Mouse (Mus musculus) stomach, embryonic 16.5 days (tissue): ENCODE results near the gene Psmc3. TPM values are rescaled to one million over a fixed set of nuclear protein-coding genes. Genes with fewer than 3 reads are reported as not detected.
"Not testable (repeated sequence)": the region's sequence is repeated elsewhere in the genome, so short reads cannot be mapped to it uniquely, and the experiment has no call there.

ENCODE experiments used
- ATAC-seq: fragments of 200-750 bp; cut with Nextera tagmentation; 2 replicates; pipeline ENCODE4 v1.8.0; 2017; ENCODE audit warnings: moderate number of reproducible peaks, moderate TSS enrichment; ENCODE audit not compliant: insufficient read depth, low FRiP score
- H3K27ac ChIP-seq: fragments of 300-500 bp; sonication (generic); 2 replicates; pipeline ENCODE4 v1.5.1; 2014; ENCODE audit warnings: low read length
- H3K27me3 ChIP-seq: fragments of 300-500 bp; sonication (generic); 2 replicates; pipeline ENCODE4 v1.6.1; 2014; ENCODE audit warnings: low read length, control low read depth, mixed read lengths; ENCODE audit not compliant: control insufficient read depth, insufficient read depth
- H3K36me3 ChIP-seq: fragments of 300-500 bp; sonication (generic); 2 replicates; pipeline ENCODE4 v1.6.1; 2014; ENCODE audit warnings: low read length; ENCODE audit not compliant: control insufficient read depth, insufficient read depth
- H3K4me1 ChIP-seq: fragments of 300-500 bp; sonication (generic); 2 replicates; pipeline ENCODE4 v1.6.1; 2014; ENCODE audit warnings: low read length, control low read depth, mixed read lengths; ENCODE audit not compliant: control insufficient read depth, insufficient read depth
- H3K4me2 ChIP-seq: fragments of 300-500 bp; sonication (generic); 2 replicates; pipeline ENCODE4 v1.6.1; 2014; ENCODE audit warnings: low read depth, low read length, mixed read lengths
- H3K4me3 ChIP-seq: fragments of 300-500 bp; sonication (generic); replicated peaks from 2 replicates; pipeline ENCODE4 v1.5.1; 2014; ENCODE audit warnings: mild to moderate bottlenecking, low read length
- H3K9ac ChIP-seq: fragments of 300-500 bp; sonication (generic); 2 replicates; pipeline ENCODE4 v1.6.1; 2014; ENCODE audit warnings: low read length
- H3K9me3 ChIP-seq: fragments of 300-500 bp; sonication (generic); replicated peaks from 2 replicates; pipeline ENCODE4 v1.6.1; 2016; ENCODE audit warnings: low read length, control low read depth; ENCODE audit not compliant: control insufficient read depth
- WGBS: fragments of 180-500 bp; shearing (Covaris S2); extraction: QIAGEN DNeasy Blood & Tissue Kit; methylation state at CpG from one replicate; pipeline ENCODE4 v1.1.7; 2014; 5-methylcytosine and 5-hydroxymethylcytosine counted together
- polyA plus RNA-seq: library from polyadenylated mRNA; unstranded; fragments of >200 nt; fragmentation: Nextera tagmentation; extraction: Ambion mirVana; gene quantifications from 2 replicates; pipeline ENCODE4 v1.2.1, GENCODE M21; 2015

Psmc3 gene
- polyA plus RNA-seq, 1 experiment from 2014 or later = 264 TPM

DNA sequence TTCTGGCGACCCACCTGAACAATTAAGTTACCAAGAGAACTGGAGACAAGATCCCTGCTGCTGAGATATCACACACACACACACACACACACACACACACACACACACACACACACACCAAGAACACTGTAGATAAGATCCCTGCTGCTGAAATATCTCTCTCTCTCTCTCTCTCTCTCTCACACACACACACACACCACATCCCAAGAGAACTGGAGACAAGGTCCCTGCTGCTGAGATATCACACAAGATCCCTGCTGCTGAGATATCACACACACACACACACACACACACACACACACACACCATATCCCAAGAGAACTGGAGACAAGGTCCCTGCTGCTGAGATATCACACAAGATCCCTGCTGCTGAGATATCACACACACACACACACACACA lies 8.0 kb upstream of the Psmc3 start:
- not testable (repeated sequence) for H3K36me3 ChIP-seq, H3K27ac ChIP-seq, ATAC-seq, H3K4me3 ChIP-seq, H3K9ac ChIP-seq, H3K27me3 ChIP-seq, H3K4me2 ChIP-seq, H3K4me1 ChIP-seq, H3K9me3 ChIP-seq
- WGBS = 78% methylated on average over 1 of the region's 1 CpGs

DNA sequence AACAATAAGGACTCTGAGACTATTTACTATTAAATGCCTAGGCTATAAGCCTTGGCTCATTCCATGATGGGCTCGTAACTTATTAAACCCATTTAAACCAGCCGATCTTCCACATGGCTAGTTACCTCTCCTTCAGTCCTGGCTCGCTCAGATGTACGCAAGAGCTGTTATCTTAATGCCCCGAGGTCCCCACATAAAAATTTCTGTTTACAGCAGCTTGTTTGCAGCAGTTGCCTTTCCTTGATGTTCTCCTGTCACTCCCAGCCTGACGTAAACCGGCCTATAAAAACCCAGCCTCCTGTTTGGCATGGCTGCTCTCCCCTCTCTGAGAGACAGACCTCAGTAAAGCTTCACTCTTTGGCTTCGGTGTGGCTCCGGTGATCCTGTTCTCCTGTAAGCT lies 6.5 kb upstream of the Psmc3 start:
- H3K27ac ChIP-seq = no peak overlapping the region
- H3K36me3 ChIP-seq = no peaks in the 10 kb centered on the region
- no peak overlapping the region for H3K9ac ChIP-seq
- no peak overlapping the region for H3K4me3 ChIP-seq
- no peak overlapping the region for H3K4me2 ChIP-seq
- 74% methylated on average over 9 of the region's 9 CpGs for WGBS
- no peaks in the 10 kb centered on the region for H3K27me3 ChIP-seq
- no peaks in the 10 kb centered on the region for H3K9me3 ChIP-seq
- H3K4me1 ChIP-seq = no peaks in the 10 kb centered on the region
- ATAC-seq = no peak

DNA sequence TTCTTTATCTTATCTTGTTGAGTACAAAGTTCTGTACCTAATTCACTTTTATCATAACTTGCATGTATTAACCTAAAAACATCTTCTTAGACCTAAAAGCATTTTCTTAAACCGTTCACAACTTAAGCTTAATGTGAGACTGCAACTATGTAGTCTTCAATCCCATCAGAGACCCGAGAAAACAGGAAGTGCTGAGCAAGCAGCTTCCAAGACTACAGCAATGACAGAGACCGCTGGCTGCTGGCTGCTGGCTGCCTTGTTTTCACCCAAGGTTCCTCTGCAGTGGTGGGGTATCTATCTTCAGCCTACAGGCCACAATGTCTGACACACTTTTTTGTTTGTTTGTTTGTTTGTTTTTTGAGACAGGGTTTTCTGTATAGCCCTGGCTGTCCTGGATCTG lies 1.9 kb upstream of the Psmc3 start:
- Histone ChIP-seq H3K9ac (no peak overlapping the region), H3K4me2 (no peak overlapping the region), H3K4me3 (no peak overlapping the region), H3K27me3 (no peaks in the 10 kb centered on the region), H3K36me3 (peaks cover 17% of the 10 kb centered on the region), H3K9me3 (no peaks in the 10 kb centered on the region), H3K27ac (no peak overlapping the region), H3K4me1 (peaks cover 7% of the 10 kb centered on the region)
- 77% methylated on average over 3 of the region's 3 CpGs for WGBS
- ATAC-seq = no peak

DNA sequence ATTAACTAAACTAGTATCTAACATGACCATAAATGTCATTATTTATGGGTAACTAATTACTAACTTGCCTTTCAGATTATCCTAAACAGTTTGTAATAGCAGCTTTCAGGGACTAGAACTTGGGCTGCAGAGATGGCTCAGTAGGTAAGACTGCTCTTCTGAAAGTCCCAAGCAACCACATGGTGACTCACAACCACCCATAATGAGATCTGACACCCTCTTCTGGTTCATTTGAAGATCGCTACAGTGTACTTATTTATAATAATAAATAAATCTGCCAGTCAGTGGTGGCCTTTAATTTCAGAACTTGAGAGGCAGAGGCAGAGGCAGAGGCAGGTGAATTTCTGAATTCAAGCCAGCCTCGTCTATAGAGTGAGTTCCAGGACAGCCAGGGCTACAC lies 1.1 kb upstream of the Psmc3 start:
- Histone ChIP-seq H3K4me2 (no peak overlapping the region), H3K4me3 (no peak overlapping the region)

DNA sequence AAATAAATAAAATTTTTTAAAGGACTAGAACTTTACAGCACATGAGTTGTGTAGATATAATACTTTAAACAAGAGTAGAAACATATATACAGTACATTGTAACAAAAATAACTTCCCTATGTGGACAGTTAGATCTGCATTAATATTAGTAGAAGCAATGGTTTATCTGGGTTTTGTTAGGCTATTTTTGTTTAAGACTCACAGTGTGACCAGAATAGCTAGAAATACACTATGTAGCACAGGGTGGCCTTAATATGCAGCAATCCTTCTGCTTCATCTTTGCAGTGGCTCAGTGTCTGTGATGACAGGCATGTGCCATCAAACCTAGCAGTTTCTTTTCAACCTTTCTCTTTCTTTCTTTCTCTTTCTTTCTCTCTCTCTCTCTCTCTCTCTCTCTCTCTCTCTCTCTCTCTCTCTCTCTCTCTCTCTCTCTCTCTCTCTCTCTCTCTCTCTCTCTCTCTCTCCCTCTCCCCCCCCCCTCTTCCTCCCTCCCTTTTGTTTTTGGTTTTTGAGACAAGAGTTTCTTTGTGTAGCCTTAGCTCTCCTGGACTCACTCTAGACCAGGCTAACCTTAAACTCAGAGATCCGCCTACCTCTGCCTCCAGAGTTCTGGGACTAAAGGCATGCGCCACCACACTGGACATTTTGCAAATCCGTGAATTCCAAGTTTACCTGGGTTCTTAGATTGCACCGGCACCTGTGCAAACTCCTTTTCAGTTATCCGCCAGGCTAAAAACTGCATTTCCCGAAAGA lies 452 bp upstream of the Psmc3 start:
- Histone ChIP-seq H3K27me3 (no peaks in the 10 kb centered on the region), H3K27ac (no peak overlapping the region)
- ATAC-seq = peak; percentile 32; the same call in 1 of the 2 replicates

More for the DNA sequence above, 1.1 kb upstream of the Psmc3 start:
- H3K36me3 ChIP-seq = peaks cover 17% of the 10 kb centered on the region
- WGBS = 43% methylated on average over 2 of the region's 2 CpGs
- no peaks in the 10 kb centered on the region for H3K27me3 ChIP-seq
- peaks cover 7% of the 10 kb centered on the region for H3K4me1 ChIP-seq
- H3K27ac ChIP-seq = no peak overlapping the region
- H3K9ac ChIP-seq = no peak overlapping the region
- no peak for ATAC-seq
- no peaks in the 10 kb centered on the region for H3K9me3 ChIP-seq

DNA sequence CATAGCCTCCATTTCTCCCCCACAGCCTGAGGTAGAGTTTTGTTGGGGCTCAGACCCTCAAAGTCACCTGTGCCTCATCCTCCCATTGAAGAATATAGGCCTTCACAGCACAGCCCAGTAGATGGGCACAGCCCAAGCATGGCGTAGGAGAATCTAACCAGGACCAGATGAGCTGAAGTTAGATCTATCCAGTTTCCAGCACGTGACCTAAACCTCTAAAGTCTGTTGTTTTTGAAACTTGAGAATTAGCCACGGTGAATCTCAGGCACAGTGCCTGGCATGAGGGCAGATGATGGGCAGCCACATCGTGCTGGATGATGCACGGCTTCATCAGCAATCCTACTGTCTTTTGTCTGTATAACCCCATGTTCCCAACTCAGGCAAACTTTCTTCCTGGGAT lies 4.6 kb downstream of the Psmc3 start:
- 88% methylated on average over 5 of the region's 5 CpGs for WGBS
- Histone ChIP-seq H3K4me3 (no peak overlapping the region), H3K4me2 (no peak overlapping the region), H3K4me1 (peaks cover 12% of the 10 kb centered on the region), H3K9me3 (no peaks in the 10 kb centered on the region), H3K9ac (no peak overlapping the region), H3K27ac (no peak overlapping the region), H3K36me3 (peaks cover 29% of the 10 kb centered on the region), H3K27me3 (no peaks in the 10 kb centered on the region)
- no peak for ATAC-seq

More for the DNA sequence above, 452 bp upstream of the Psmc3 start:
- Histone ChIP-seq H3K9me3 (no peaks in the 10 kb centered on the region), H3K9ac (peak overlapping the region; percentile 64), H3K4me2 (peak overlapping the region; percentile 57), H3K4me1 (peaks cover 7% of the 10 kb centered on the region), H3K36me3 (peaks cover 18% of the 10 kb centered on the region), H3K4me3 (peak overlapping the region; percentile 78)
- 1% methylated on average over 6 of the region's 6 CpGs for WGBS

DNA sequence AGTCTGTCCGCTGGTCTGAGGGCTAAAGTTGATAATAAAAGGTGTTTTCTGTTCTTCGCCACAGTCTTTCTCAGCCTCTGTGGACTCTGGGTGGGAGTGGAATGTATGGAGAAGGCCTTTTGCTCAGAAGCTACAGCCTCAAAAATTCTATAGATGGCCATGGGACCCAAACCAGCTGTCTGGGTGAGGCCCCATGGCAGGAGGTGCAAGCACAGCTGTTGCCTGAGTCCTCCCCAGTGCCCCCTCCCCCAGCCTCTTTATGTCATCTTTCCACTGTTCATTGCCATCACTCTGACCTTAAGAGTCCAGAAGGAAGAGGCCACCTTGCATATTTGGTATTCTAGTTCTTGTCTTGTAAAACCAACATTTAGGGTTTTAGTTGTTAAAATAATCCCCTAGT lies 5.6 kb downstream of the Psmc3 start:
- Histone ChIP-seq H3K4me1 (peaks cover 12% of the 10 kb centered on the region), H3K27me3 (no peaks in the 10 kb centered on the region), H3K9me3 (no peaks in the 10 kb centered on the region), H3K36me3 (peaks cover 34% of the 10 kb centered on the region), H3K4me2 (no peak overlapping the region), H3K4me3 (no peak overlapping the region), H3K27ac (no peak overlapping the region), H3K9ac (no peak overlapping the region)
- ATAC-seq = no peak
- WGBS = 96% methylated on average over 2 of the region's 2 CpGs

DNA sequence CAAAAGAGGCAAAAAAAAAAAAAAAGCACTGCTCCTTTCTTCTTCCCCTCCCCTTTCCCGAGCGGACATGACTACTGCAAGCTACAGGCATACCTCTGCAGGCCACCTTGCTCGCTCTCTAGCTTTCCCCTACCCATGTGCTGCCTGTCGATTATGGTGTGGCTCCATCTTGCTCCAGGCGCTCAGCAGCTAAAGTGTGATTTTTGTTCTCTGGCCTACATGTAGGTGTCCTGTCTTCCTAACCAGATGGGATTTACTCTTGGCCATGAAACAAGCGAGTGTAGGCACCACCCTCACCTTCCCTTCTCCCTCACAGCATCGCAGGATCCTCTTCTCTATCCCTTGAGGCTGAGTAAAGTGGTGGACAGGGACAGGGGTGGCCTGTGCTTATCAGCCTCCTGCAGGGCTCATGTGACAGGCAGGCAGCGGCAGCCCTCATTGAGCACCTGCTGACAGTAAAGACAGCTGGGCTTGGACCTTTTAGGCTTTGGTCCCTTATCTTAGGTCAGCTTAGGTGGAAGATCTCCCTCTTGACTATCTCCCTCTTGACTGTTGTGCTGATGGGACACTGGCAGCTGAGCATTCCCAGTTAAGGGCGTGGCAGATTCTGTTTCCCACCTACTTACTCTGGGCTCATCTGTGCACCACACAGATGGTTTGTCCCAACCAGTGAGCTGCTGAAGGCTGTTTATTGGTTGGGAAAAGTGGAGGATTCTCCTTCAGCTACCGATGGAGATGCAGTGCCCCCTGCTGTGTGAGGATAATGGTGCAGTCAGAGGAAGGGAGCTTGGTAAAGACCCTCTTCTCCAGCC lies 6.9 kb downstream of the Psmc3 start:
- no peak for ATAC-seq
- H3K36me3 ChIP-seq = peaks cover 28% of the 10 kb centered on the region

DNA sequence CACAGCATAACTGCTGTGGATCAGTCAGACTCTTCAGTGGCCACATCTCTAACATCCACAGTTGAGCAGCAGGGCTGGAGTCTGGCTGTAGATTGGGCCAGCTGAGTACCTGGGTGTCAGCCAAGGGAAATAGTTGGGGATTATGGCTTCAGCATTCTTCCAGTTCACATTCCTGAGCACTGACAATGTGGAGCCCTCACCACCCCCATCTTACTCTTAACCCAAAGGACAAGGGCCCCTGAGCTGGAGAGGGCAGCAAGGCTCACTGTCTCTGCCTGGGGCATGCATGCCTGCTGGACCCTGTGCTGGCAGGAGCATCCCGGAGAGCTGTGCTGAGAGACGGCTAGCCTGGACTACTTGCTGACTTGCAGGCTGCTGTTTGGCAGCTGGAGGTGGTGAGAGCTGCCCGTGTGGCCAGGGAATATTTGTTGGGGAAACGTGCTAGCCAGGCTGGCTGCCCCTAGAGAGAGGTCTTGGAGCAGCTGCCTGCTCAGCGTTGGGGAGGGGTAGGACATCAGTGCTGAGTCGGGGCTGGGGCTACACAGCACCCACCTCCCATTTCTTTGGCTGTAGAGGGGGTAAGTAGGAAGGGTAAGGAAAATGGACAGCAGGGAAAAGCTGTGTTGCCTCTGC lies 8.2 kb downstream of the Psmc3 start:
- peak; percentile 63 for ATAC-seq
- H3K36me3 ChIP-seq = peaks cover 17% of the 10 kb centered on the region
- H3K4me2 ChIP-seq = no peak overlapping the region
- H3K27ac ChIP-seq = peak overlapping the region; percentile 82
- no peak overlapping the region for H3K4me3 ChIP-seq
- no peak overlapping the region for H3K9ac ChIP-seq
- H3K4me1 ChIP-seq = peaks cover 5% of the 10 kb centered on the region; the same call in 1 of the 2 replicates
- 68% methylated on average over 6 of the region's 6 CpGs for WGBS
- H3K27me3 ChIP-seq = no peaks in the 10 kb centered on the region
- no peaks in the 10 kb centered on the region for H3K9me3 ChIP-seq

More for the DNA sequence above, 6.9 kb downstream of the Psmc3 start:
- no peak overlapping the region for H3K9ac ChIP-seq
- no peaks in the 10 kb centered on the region for H3K9me3 ChIP-seq
- no peak overlapping the region for H3K4me3 ChIP-seq
- no peak overlapping the region for H3K27ac ChIP-seq
- WGBS = 80% methylated on average over 10 of the region's 10 CpGs
- H3K4me1 ChIP-seq = peaks cover 5% of the 10 kb centered on the region; the same call in 1 of the 2 replicates
- H3K27me3 ChIP-seq = no peaks in the 10 kb centered on the region
- no peak overlapping the region for H3K4me2 ChIP-seq
